Mouse (Mus musculus): ENCODE measurements around the gene Tceal9. TPM values are rescaled to one million over a fixed set of nuclear protein-coding genes. Genes with fewer than 3 reads are reported as not detected.
A peak's percentile ranks its signal among the peaks of the same experiment; 100 is the strongest.

The Tceal9 gene
- total RNA-seq (2014; rRNA removed) (30.7 and 32.4 TPM in 2 replicates), polyA plus RNA-seq (2012; rRNA removed) (3.1 and 3.9 TPM in 2 replicates)

DNA sequence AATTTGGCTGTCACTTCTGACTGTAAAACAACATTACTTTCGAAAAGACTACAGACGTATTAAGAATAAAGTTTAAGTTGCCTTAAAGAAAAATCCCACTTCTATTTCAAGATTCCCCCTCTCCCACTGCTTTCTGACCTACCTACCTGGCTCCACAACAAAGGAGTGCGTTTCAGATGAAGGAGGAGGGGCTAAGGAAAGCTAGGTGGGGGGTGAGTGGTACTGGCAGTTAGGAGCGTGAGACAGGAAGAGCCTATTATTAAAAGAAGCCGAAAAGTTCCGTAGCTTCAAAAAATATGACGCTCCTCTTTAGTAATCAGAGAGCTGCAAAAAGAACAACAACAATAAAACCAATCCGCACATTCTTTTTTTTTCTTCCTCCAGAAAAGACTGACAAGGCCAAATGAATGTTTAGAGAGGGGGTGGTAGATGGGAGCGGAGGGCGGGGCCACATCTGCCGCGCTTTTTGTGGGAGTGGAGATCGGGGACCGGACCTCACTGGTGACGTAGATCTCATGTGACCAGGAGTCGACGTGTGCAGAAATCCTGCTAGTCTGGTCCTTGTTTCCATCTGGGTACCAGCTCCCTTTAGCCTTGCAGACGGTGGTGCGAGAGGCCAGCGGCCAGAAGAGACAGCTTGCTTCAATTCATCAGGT is at the start of gene Tceal9:
Tceal9 (plus strand) TSS at position 506 of the 656 bp plus-strand sequence.
- Histone ChIP-seq H3K27me3 (ENCODE audit: control insufficient read depth, insufficient read depth, low read length) (no peaks in the 10 kb centered on the region), H3K36me3 (ENCODE audit: control insufficient read depth, insufficient read depth, low read length) (no peaks in the 10 kb centered on the region; the same call in 1 of the 2 replicates), H3K79me2 (ENCODE audit: control insufficient read depth, insufficient read depth, low read length) (no peaks in the 10 kb centered on the region), H3K9ac (ENCODE audit: low read depth, low read length) (peak within 1 kb of the TSS; percentile 56), H3K4me3 (ENCODE audit: insufficient read depth, low read depth, low read length) (peak within 1 kb of the TSS; percentile 50), H3K4me1 (ENCODE audit: control insufficient read depth, insufficient read depth, low read length) (no peaks in the 10 kb centered on the region), H3K27ac (replicated peaks; ENCODE audit: insufficient read depth, low read depth, low read length) (0 out of 2 replicates have a peak within 1 kb of the TSS, but pooled peaks have one; percentile 41)
- WGBS, result 1% methylated on average over 20 of the region's 20 CpGs
- TF ChIP-seq POLR2A (IDR thresholded peaks at IDR 0.05; ENCODE audit: extremely low read depth, insufficient read depth, low read length), result 0 out of 2 replicates have a peak, but pooled peaks have one; percentile 33
- TF ChIP-seq CTCF (IDR thresholded peaks at IDR 0.05; ENCODE audit: low read depth, low read length), result no peak
- peak; percentile 59 for DNase-seq (ENCODE audit: extremely low read depth, low read depth, low spot score)

- Histone ChIP-seq H3K4me1 (ENCODE audit: control insufficient read depth, insufficient read depth, low read length) (no peaks in the 10 kb centered on the region), H3K36me3 (ENCODE audit: control insufficient read depth, insufficient read depth, low read length) (no peaks in the 10 kb centered on the region), H3K27ac (replicated peaks; ENCODE audit: insufficient read depth, low read depth, low read length) (no peak overlapping the region), H3K9ac (ENCODE audit: low read depth, low read length) (no peak overlapping the region), H3K79me2 (ENCODE audit: control insufficient read depth, insufficient read depth, low read length) (no peaks in the 10 kb centered on the region), H3K27me3 (ENCODE audit: control insufficient read depth, insufficient read depth, low read length) (no peaks in the 10 kb centered on the region), H3K4me3 (ENCODE audit: insufficient read depth, low read depth, low read length) (no peak overlapping the region)
- TF ChIP-seq POLR2A (IDR thresholded peaks at IDR 0.05; ENCODE audit: extremely low read depth, insufficient read depth, low read length) (no peak), CTCF (IDR thresholded peaks at IDR 0.05; ENCODE audit: low read depth, low read length) (no peak)
- WGBS, result 85% methylated on average over 16 of the region's 16 CpGs
- DNase-seq (ENCODE audit: extremely low read depth, low read depth, low spot score), result no peak
Measured at GRCm38 (mm10) chrX:136195193-136195944, 49.5 kb upstream of the Tceal9 start.

DNA sequence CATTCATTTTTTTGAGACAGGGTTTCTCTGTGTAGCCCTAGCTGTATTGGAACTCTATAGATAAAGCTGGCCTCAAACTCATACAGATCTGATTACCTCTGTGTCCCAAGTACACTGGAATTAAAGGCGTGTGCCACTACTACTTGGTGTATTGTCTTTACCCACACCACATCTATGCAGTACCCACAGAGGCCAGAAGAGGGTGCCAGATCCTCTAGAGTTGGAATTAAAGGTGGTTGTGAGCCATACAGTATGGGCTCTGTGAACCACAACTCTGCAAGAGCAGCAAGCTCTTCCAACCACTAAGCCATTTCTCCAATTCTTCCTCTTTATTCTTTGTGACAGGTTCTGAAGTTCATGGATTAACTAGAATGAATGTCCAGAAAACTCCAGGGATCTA is 48.0 kb upstream of the Tceal9 start:
- H3K9ac ChIP-seq (ENCODE audit: low read depth, low read length), result no peak overlapping the region
- TF ChIP-seq POLR2A (IDR thresholded peaks at IDR 0.05; ENCODE audit: extremely low read depth, insufficient read depth, low read length) (no peak), CTCF (IDR thresholded peaks at IDR 0.05; ENCODE audit: low read depth, low read length) (peak; percentile 24; the same call in 1 of the 2 replicates)
- H3K27ac ChIP-seq (replicated peaks; ENCODE audit: insufficient read depth, low read depth, low read length), result no peak overlapping the region
- H3K4me1 ChIP-seq (ENCODE audit: control insufficient read depth, insufficient read depth, low read length), result no peaks in the 10 kb centered on the region
- 89% methylated on average over 1 of the region's 1 CpGs for WGBS
- H3K4me3 ChIP-seq (ENCODE audit: insufficient read depth, low read depth, low read length), result no peak overlapping the region
- no peaks in the 10 kb centered on the region for H3K36me3 ChIP-seq (ENCODE audit: control insufficient read depth, insufficient read depth, low read length)
- H3K79me2 ChIP-seq (ENCODE audit: control insufficient read depth, insufficient read depth, low read length), result no peaks in the 10 kb centered on the region
- peak; percentile 4 for DNase-seq (ENCODE audit: extremely low read depth, low read depth, low spot score)
- no peaks in the 10 kb centered on the region for H3K27me3 ChIP-seq (ENCODE audit: control insufficient read depth, insufficient read depth, low read length)

GRCm38 (mm10) chrX:136203257-136203656 is 41.6 kb upstream of the Tceal9 start:
- H3K79me2 ChIP-seq (ENCODE audit: control insufficient read depth, insufficient read depth, low read length), result no peaks in the 10 kb centered on the region
- H3K4me3 ChIP-seq (ENCODE audit: insufficient read depth, low read depth, low read length), result no peak overlapping the region
- H3K36me3 ChIP-seq (ENCODE audit: control insufficient read depth, insufficient read depth, low read length), result no peaks in the 10 kb centered on the region
- 7% methylated on average over 7 of the region's 7 CpGs for WGBS
- no peaks in the 10 kb centered on the region for H3K27me3 ChIP-seq (ENCODE audit: control insufficient read depth, insufficient read depth, low read length)
- peaks cover 4% of the 10 kb centered on the region; the same call in 1 of the 2 replicates for H3K4me1 ChIP-seq (ENCODE audit: control insufficient read depth, insufficient read depth, low read length)
- no peak for DNase-seq (ENCODE audit: extremely low read depth, low read depth, low spot score)
- no peak overlapping the region for H3K9ac ChIP-seq (ENCODE audit: low read depth, low read length)
- H3K27ac ChIP-seq (replicated peaks; ENCODE audit: insufficient read depth, low read depth, low read length), result no peak overlapping the region
- TF ChIP-seq POLR2A (IDR thresholded peaks at IDR 0.05; ENCODE audit: extremely low read depth, insufficient read depth, low read length) (no peak), CTCF (IDR thresholded peaks at IDR 0.05; ENCODE audit: low read depth, low read length) (no peak)

DNA sequence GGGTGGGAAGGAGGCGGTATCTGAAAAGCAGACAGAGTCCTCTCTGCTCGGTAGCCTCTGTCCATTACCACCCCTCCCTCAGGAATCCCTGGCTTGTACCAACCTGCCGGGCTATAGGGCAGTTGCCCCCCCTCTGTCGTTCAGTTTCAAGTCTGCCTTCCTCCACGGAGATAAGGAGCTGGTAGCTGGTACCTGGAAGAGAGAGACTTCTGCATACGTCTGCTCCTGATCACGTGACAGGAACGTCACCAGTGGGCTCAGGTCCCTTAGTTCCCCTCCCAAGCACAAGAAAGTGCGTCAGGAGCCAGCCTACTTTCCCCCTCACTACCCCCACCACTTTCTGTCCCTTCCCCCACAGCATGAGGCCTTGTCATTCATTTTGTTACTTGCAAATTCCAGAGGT is 41.2 kb upstream of the Tceal9 start, which contains the start of gene Tceal5:
Tceal5 (minus strand) TSS at position 213 of the 403 bp plus-strand sequence.
- no peaks in the 10 kb centered on the region for H3K79me2 ChIP-seq (ENCODE audit: control insufficient read depth, insufficient read depth, low read length)
- 6% methylated on average over 9 of the region's 9 CpGs for WGBS
- H3K4me3 ChIP-seq (ENCODE audit: insufficient read depth, low read depth, low read length), result no peak within 1 kb of the TSS
- TF ChIP-seq CTCF (IDR thresholded peaks at IDR 0.05; ENCODE audit: low read depth, low read length) (no peak), POLR2A (IDR thresholded peaks at IDR 0.05; ENCODE audit: extremely low read depth, insufficient read depth, low read length) (no peak)
- H3K27ac ChIP-seq (replicated peaks; ENCODE audit: insufficient read depth, low read depth, low read length), result no peak within 1 kb of the TSS
- no peak for DNase-seq (ENCODE audit: extremely low read depth, low read depth, low spot score)
- no peaks in the 10 kb centered on the region for H3K27me3 ChIP-seq (ENCODE audit: control insufficient read depth, insufficient read depth, low read length)
- H3K4me1 ChIP-seq (ENCODE audit: control insufficient read depth, insufficient read depth, low read length), result peaks cover 4% of the 10 kb centered on the region; the same call in 1 of the 2 replicates
- H3K9ac ChIP-seq (ENCODE audit: low read depth, low read length), result no peak within 1 kb of the TSS
- no peaks in the 10 kb centered on the region for H3K36me3 ChIP-seq (ENCODE audit: control insufficient read depth, insufficient read depth, low read length)
